Mouse (Mus musculus) embryo, embryonic 11.5 days (tissue): ENCODE measurements at regions not wholly inside any gene's neighbourhood (a gene's known extent, or its start where the extent isn't known, plus 50 kb on each side); places are given as distances from the start of the nearest gene placed in this dataset.
"Not testable (repeated sequence)": the region's sequence is repeated elsewhere in the genome, so short reads cannot be mapped to it uniquely, and the experiment has no call there.

ENCODE experiments used
- DNase-seq: peaks from one replicate; pipeline ENCODE4 v3.0.0-alpha.2; 2012; ENCODE audit warnings: low read depth, low spot score

DNA sequence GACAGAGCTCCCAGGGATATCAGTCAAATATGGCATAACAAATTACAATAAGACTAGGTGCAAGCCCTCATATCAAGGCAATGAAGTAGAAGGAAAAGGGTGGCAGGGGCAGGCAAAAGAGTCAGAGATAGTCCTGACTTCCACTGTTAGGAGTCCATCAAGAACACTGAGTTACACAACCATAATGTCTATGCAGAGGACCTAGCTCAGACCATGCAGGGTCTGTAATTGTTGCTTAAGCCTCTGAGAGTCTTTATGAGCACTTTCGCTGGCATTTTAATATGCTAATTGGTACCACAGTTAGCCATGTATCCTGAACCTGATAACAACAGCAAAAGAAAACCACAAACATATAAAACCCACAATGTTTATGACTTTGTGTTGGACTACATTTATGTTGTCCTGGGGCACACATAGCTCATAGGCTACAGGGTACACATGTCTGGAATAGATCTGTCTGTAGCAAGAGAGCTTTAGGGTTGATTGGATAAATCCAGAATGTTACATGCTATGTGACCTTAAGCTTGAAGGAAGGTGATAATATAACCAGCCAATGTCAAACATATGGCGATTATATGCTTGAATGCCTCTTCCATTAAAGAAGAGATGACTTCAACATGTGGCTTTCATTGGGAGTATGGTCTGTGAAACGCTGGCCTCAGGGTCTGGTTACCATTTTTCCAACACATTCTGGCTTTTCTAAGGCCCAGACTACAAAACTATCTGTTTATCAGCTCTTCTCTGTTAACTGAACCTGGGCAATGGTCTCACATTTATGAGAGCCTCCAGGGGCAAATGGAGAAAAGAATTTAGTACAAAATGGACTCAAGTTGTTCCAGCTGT lies 836.6 kb downstream of the Gm9195 start:
- no peak for DNase-seq

DNA sequence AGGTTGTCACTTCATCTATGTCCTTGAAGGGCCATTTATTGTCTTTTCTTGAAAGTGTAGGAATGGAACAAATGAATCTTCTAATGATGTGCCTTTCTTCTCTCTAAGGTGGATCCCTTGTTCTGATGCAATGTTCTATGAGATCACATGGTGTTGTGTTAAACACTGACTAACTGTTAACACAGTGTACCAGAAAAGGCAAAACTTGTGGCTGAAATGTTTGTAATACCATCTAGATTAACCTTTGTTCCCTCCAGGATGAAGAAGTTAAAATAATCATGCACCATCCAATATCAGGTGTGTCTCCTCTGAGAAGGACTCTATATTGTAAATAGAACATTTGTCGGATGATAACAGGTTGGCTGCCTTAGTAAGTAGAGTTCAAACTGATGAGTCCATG lies 849.1 kb downstream of the Gm9195 start:
- no peak for DNase-seq

DNA sequence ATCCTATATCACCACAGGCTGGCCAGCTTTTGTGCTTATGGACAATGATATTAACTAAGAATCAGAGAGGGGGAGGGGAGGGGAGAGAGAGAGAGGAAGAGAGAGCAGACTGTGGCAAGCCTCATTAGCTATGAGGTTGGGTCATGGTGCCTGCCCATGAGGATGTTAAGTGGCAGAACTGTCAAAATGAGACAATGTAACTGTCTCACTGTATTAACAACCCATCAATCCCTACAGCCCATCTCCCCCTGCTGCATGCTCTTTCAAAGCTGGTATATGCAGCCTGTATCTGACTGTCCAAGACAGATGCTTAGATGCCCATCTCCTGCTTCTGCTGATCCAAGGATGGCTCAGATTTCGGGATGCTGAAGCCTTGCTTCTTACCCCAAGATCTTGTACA lies 852.6 kb downstream of the Gm9195 start:
- no peak for DNase-seq

DNA sequence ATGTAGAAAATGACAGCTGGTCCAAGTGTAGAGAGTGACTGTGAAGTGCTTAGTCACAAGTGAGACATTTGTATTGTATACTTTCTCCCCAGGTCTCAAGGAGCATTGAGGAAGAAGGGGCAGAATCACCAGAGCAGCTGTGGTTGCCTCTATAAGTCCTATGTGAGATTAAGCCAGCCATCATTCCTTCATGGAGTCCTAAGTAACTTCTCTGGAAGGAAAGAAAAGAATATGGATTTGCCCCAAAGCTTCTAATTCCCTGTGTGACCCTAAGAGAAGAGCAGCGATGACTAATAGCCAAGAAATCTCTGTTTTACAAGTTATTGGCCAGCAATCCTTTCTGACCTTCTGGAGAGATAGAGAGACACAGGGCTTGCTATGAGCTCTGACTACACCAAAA lies 856.5 kb downstream of the Gm9195 start:
- no peak for DNase-seq

DNA sequence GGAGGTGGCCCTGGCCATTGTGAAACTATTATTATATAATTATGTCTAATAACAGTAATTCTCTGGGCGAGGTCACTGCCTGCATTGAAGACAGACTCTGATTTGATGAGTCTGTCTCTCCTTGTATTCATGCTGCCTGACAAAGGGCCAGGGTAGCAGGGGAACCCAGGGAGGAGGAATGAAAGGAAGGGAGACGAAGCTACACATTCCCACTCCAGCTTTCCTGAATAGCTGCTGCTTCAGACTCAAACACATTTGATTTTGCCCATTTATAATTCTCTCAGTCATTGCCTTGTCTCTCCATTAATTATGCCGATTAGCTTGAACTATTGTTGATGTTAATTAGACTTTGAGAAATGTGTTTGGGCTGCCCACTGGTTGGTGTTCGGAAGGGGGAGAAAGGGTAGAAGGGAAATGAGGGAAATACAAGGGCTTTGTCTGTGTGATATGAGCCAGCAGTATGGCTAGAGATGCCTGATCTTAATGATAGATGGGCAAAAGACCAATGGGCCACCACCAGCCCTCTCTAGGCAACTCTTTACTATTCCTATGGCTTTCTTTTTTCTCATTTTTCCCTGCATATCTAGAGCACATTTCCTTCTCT lies 881.8 kb downstream of the Gm9195 start:
- no peak for DNase-seq

DNA sequence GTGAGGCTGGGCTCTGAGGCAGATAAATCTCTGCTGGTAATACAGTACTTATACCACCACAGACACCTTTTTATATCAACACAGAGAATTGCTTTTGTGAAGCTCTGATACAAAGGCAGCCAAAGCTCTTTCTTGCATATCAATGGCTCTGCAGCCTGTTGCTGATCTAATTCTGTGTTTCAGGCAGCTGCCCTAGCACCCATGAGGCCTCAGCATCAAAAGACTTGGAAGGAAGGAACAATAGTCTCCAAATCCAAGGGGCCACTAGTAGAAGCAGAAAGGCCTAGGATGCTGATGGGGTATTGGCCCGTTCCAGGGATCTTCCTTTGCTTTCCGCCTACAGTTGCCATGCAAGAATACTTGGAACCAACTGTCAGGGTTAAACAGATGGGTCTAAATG lies 887.9 kb downstream of the Gm9195 start:
- no peak for DNase-seq

DNA sequence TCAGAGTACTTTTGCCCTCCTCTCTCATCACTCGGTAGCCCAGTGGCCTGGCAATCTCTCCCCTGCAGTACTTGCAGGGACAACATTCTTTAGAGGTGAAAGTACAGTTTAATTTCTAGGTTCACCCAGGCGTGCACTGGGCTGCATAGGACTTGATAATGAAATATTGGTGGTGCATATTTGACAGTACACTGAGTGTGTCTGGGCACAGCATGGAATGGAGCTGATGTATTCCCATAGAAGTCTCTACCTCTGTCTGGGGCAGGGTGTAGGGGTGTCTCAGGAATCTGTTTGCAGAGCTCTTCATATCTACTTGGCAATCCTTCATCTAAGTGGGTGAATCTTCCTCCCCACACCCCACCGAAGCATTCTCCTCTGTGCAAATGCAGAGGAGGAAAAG lies 893.8 kb downstream of the Gm9195 start:
- no peak for DNase-seq

DNA sequence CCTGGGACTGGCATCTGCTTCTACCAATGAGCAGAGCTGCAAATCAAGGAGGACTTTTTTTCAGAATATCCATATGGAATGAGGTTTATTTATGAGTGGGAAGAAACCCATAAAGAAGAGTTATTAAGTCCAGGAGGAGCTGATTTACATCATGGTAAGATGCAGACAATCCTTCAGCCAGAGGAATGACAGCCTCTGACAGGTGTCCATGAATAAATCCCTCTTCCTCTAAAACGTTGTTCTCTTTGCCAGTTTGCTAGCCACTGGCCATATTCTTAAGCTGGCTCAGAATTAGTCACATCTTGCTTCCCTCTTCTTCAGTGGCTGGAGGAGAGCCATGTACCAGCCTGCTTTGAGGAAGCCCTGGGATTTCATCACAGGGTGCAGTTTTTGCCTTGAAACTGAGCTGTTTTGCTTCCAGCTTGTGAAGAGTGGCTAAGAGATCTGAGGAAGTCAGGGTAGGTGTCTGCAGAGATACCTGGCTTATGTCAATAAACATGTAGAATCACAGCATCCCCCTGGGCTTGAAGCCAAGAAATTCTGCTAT lies 902.9 kb downstream of the Gm9195 start:
- no peak for DNase-seq

DNA sequence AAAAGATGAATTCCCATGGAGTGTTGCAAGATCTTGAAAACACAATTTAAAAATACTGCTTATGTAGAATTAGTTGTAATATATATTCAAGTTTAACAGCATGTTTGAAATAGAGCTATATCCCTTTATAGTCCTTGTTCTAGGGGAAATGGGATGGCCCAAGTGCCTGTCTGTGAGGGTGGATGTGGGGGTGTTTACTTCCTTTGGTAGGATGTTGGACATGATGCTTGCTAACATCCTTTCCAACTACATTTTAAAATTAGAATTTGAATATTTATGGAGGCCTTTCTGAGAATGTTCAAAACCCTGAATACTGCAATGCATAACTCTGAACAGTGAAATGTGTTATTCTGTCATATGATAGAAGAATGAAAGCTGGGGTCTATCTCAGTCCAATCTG lies 903.6 kb downstream of the Gm9195 start:
- no peak for DNase-seq

DNA sequence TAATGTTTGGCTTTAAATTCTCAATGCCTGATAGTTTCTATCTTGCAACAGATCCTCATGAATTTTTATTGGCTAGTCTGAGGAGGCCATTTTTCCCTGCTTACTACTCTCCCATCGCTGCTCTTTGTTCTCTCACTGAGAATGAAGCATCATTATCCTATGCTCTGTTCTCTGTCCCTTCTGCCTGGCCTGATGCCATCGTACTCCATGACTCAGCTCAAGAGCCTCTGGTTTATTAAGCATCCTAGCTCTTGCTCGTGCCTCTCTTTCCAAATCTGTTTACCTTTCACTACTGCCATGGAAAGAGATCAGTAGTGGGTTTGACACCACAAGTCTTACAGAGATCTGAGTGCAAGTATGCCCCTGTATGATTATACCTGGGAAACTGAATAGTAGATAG lies 926.8 kb downstream of the Gm9195 start:
- DNase-seq, result no peak

DNA sequence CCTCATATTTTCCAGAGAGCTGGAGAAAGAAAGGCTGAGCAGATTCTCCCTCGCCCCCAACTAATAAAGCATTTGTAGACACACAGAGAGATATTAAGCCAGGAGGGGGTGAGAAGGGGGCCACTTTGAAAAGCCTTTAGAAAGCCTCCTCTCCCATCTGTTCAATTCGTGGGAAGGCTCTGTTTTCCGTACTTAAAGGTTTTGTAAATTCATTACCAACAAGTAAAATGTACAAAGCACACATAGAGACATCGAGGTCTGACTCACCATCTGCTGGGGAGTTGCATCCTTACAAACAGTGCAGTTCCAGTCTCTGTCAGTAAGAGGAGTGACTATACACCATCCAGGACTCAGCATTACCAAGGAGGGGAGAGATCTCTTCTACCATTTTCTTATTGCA lies 929.7 kb downstream of the Gm9195 start:
- no peak for DNase-seq

DNA sequence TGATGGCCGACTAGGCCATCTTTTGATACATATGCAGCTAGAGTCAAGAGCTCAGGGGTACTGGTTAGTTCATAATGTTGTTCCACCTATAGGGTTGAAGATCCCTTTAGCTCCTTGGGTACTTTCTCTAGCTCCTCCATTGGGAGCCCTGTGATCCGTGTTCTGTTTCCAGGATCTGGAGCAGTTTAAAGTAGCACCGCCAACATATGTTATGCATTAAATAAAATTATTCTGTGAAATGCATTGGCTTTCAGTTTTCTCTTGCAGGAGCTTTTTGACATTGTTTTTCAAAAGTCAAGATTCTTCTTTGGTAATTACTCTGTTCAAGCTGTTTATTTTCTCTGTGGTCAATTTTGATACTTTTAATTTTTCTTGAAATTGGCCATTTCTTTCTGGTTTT lies 937.3 kb downstream of the Gm9195 start:
- DNase-seq, result not testable (repeated sequence)

DNA sequence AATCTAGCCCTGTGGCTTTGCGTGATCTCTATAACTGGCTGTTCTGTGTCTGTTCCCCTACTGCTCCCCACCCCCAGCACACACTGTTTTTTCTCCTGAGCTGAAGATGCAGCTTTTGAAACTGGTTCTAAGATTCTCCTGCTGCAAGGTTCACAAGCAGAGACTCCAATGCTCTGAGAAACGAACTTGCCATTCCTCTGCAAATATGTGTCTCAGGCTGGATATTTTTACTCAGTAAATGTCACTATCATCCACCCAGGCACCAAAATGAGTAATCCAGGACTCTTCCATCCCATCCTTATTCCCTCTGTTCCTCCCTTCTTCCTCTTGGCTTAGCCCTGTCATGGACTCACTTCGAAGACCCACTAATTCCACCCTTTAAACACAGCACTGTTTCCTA lies 943.9 kb upstream of the Fam160b2 start:
- DNase-seq, result no peak

DNA sequence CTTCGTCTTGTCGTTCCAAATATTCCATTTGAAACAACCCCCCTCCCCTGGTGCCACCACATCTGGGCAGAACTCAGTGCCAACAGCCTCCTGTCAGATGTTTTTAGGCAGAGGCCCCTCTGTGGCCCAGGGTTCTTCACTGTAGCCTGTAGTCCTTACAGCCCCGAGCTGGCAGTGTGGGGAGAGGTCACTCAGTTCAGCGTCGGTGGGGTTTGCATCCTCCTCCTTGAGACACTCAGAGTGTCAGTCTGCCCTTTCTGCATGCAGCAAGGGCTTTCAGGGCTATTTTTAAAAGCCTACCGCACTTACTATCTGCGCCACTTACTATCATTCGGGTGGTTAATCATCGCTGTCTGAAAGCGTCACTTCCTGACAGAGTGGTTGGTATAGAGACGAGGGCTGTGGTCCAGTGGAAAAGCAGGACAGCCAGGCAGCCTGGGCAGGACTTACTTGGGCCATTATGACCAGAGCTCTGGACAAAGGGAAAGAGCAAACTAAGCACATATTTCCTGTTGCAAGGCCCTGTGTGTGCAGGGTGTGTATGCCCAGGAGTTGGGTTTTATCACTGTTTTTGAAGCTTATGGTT lies 932.5 kb upstream of the Fam160b2 start:
- no peak for DNase-seq

DNA sequence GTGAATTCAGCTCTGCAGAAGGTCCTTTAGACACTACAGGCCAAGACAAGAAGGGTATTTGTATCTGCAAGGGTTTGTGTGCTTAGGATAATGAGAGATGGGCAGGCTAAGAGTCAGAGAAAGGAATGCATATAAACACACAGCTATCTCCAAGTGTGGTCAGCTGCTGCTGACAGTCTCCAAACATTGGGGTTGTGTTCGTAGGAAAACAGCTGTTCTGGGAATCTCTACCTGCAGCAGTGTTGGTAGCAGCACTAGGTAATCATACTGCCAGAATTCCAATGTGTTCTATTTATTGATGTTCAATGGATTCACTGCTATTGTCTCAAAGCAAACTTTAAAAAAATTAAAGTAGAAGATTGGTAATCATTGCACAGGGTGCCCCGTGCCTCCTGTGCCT lies 931.7 kb upstream of the Fam160b2 start:
- DNase-seq, result no peak

DNA sequence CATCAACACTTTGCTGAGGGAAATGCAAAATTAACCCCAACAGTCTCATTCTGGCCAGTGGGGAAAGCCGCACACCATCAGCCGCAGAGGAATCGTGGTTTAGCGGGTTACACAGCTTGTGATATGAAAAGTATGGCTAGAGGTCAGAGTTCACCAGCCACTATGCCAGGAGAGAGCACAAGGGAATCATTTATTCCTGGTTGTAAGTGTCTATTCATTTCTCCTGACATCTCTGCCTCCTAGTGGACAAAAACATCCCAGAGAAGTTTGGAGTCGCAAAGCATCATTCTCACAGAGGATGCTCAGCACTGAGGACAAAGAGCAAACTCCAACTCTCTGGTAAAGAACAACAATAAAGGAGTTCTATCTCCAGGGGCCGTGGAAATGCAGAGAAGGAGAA lies 930.8 kb upstream of the Fam160b2 start:
- DNase-seq, result peak; percentile 4

DNA sequence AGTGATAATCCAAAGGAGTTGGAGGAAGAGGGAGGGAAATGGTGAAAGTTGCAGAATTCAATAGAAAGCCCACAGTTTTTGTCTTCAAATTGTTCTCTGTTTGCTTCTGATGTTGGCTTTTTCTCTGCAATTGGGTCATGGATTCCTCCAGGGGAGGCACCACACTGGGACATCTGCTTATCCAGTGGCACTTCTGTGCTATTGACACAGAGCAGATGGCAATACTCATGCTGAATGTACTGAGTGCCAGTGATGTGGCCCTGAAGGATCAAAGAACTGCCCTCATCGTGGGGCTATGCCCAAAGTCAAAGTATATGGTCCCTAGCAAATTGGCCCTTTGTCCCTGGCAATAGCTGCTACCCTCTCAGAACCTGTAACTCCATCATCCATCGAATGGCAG lies 918.9 kb upstream of the Fam160b2 start:
- no peak for DNase-seq

DNA sequence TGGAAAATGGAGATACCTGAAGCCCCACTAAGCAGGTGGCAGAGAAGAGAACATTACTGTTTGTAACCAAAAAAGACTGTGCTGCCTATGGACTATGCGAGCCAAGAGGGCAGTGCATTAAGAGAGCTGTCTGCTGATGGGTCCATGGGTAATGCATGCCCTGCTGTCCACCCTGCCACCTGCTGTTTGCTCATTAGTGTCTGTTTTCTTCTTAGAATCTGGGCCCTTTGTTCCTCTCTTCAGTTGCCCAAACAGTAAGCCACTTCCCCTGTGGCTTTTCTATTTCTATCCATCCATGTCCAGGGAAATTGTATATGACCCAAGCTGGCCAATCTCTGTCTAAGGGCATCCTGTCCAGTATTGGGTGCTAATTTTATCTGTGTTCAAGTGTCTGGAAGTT lies 901.2 kb upstream of the Fam160b2 start:
- DNase-seq, result no peak

DNA sequence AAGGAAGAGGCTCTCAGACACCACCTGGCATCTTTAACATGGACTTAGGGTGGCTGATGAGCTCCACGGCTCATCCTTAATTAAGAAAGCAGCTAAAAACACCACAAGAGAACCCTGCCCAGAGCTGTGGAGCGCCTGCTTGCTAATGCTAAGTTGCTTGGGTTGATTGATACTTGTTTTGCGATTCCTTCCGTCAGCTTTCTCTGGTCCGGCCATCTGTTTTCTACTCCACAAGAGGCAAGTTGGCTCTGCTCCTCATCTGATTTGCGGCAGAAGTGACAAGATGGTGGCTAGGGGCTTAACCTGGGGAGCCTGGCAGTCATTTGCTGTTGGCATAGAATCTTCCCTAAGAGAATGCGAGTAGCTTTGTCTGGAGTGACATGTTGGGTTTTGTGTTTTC lies 891.6 kb upstream of the Fam160b2 start:
- no peak for DNase-seq

DNA sequence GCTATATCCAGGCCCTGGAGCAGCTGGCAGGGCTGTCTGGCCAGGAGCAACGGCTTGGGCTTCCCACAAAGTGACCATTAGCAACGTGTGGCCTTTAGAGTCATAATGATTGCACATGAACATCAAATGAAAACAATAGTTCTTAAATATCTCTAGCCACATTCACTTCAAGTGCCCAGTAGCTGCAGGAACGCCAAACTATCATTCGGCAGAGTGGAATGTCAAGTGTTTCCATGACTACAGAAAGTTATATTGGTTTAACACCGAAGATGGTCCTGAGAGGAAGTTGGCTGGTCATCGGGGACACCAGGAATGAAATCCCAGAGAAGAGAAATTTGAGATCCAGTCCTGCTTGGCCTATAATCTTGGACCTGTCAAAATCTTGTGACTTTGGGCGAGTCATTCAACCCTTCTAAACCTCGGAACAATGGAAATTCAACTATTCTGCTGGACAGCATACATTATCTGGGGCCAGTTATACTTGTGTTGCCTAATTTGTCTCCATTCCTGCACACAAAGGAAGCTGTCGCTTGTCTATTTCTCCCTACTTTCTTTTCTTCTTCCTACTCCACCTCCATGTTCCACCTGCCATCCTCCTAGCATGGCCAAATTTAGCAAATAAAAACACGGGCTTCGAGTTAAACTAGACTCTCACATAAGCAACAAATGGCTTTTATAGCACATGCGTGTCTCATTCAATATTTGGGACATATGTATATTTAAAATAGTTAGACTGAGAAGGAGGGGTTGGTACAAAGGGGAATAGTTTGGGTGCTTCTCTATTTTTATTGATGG lies 886.7 kb upstream of the Fam160b2 start:
- DNase-seq, result no peak

DNA sequence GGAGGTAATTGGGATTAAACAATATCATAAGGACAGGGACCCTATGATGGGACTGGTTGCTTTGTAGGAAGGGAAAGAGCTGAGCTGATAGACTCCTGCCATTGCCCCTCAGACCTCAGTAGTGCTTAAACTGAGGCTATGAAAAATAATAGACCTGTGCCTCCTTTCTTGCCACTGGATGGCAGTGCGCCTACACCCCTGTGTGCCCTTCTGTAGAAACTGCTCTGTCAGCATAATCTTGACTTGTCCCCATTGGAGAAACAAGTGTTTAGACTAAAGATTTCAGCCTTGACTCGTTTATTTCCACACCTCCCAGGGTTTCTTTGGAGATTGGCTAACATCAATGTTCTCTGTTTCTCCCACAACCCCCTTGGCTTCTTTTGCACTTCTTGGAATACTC lies 876.0 kb upstream of the Fam160b2 start:
- no peak for DNase-seq

DNA sequence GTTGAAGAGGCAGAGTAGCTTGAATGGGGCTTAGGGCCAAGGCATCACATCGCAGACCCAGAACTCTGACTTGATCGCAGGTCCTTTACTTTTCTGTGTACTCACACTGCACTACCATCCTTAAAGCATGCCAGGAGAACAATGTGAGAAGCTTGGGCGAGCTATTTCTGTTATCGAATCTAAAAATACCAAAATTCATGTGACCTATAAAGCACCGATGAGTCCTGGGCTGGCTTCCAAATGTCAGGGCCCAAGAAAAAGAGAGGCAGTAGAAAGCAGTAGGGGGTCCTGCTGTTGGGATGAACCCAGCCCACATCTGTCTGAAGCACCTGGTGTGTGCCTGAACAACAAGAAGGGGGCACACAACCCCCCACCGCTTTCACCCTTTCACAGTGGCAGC lies 874.3 kb upstream of the Fam160b2 start:
- DNase-seq, result no peak
